Mouse (Mus musculus) stomach, postnatal 0 days (tissue): ENCODE results near the gene Pgam1.

Source experiments
- CTCF ChIP-seq: IDR thresholded peaks from 2 replicates; pipeline ENCODE4 v1.5.1; 2016; ENCODE audit warnings: antibody characterized with exemption, low read depth, mild to moderate bottlenecking, moderate library complexity
- EP300 ChIP-seq: optimal IDR thresholded peaks from 2 replicates; pipeline ENCODE3; 2016; ENCODE audit warnings: antibody characterized with exemption

DNA sequence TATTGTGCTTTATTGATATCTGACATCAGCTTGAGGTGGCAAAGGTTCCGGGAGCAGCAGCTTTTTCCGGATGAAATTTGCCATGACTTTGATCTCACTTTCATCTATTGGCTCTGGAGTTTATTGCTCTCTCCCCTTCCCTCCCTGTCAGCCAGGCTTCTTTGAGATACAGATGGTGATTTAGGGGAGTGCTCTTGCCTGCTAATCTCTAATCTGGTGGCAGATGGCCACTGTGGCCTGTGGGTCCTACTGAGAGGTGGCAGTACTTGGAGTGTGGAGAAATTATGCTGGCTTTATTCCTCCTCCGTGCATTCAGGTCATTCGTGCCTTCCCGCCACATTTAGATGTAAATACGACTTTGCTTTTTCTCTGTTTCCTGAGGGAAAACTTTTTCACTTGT lies 22.4 kb downstream of the Pgam1 start:
- TF ChIP-seq CTCF: no peak
- TF ChIP-seq EP300: no peak
